Mouse (Mus musculus) adrenal gland (tissue): ENCODE data around the gene Pcsk4.

Source experiments
- intact Hi-C: fragments of 180-260 bp; cut with DNase I; formaldehyde crosslinking; loops from one replicate; pipeline ENCODE4 v1.15.1; 2025
- long read RNA-seq, 2 experiments: library from polyadenylated mRNA; unstranded; transcript quantifications; one replicate each; pipeline ENCODE4 v2.0.0; 2020; ENCODE audit warnings: borderline replicate concordance in 1 of 2; ENCODE audit not compliant: insufficient replicate concordance in 1 of 2

Gene Pcsk4
- long read RNA-seq, experiment 1, partial matches to known transcripts: 1 of 1 reads
- long read RNA-seq, experiment 1, other reads (novel, unspliced or antisense): 0 of 1 reads
- long read RNA-seq, experiment 2: 0 reads

- intact Hi-C loops: no loop called here
Measured at GRCm38 (mm10) chr10:80329273-80330081, at the start of gene Pcsk4, which contains the start of gene Reep6. TSS of gene Pcsk4 (minus strand) at chr10:80329498. TSS of gene Reep6 (plus strand) at chr10:80329953.

- intact Hi-C loops: loop anchor here (5.0 kb wide), 3 partner anchors 55 to 180 kb away; partner anchors contain the start of gene Tcf3
Measured at GRCm38 (mm10) chr10:80377716-80378115, 48.4 kb upstream of the Pcsk4 start.

GRCm38 (mm10) chr10:80376160-80376559 lies 46.9 kb upstream of the Pcsk4 start:
- intact Hi-C loops: loop anchor here (5.0 kb wide), 3 partner anchors 56 to 181 kb away; partner anchors contain the start of gene Tcf3

- intact Hi-C loops: loop anchor here (2.0 to 5.0 kb wide), 3 partner anchors 23 to 82 kb away; partner anchors contain the start of gene Rps15
Measured at GRCm38 (mm10) chr10:80374063-80374462, 44.8 kb upstream of the Pcsk4 start.

GRCm38 (mm10) chr10:80372706-80373105 lies 43.4 kb upstream of the Pcsk4 start:
- intact Hi-C loops: loop anchor here (5.0 kb wide), 2 partner anchors 35 to 80 kb away; partner anchors contain the start of gene Rps15

GRCm38 (mm10) chr10:80371983-80372382 lies 42.7 kb upstream of the Pcsk4 start:
- intact Hi-C loops: loop anchor here (5.0 kb wide), 2 partner anchors 35 to 80 kb away; partner anchors contain the start of gene Rps15

GRCm38 (mm10) chr10:80371411-80371966 lies 42.2 kb upstream of the Pcsk4 start:
- intact Hi-C loops: loop anchor here (5.0 kb wide), 2 partner anchors 34 to 79 kb away; partner anchors contain the start of gene Rps15

- intact Hi-C loops: loop anchor here (5.0 kb wide), 2 partner anchors 33 to 78 kb away; partner anchors contain the start of gene Rps15
Measured at GRCm38 (mm10) chr10:80369995-80370747, 40.9 kb upstream of the Pcsk4 start.

GRCm38 (mm10) chr10:80368392-80368791 lies 39.1 kb upstream of the Pcsk4 start:
- intact Hi-C loops: no loop called here

GRCm38 (mm10) chr10:80367954-80368353 lies 38.7 kb upstream of the Pcsk4 start:
- intact Hi-C loops: no loop called here

GRCm38 (mm10) chr10:80365736-80366135 lies 36.4 kb upstream of the Pcsk4 start:
- intact Hi-C loops: no loop called here

GRCm38 (mm10) chr10:80363734-80364133 lies 34.4 kb upstream of the Pcsk4 start:
- intact Hi-C loops: no loop called here

- intact Hi-C loops: no loop called here
Measured at GRCm38 (mm10) chr10:80357994-80358639, 28.8 kb upstream of the Pcsk4 start.

- intact Hi-C loops: no loop called here
Measured at GRCm38 (mm10) chr10:80357336-80357735, 28.0 kb upstream of the Pcsk4 start.

- intact Hi-C loops: no loop called here
Measured at GRCm38 (mm10) chr10:80356737-80357136, 27.4 kb upstream of the Pcsk4 start.

GRCm38 (mm10) chr10:80356001-80356682 lies 26.8 kb upstream of the Pcsk4 start, which contains the start of gene Plk5:
TSS of gene Plk5 (plus strand) at chr10:80356459.
- intact Hi-C loops: no loop called here

GRCm38 (mm10) chr10:80355431-80355830 lies 26.1 kb upstream of the Pcsk4 start:
- intact Hi-C loops: no loop called here

GRCm38 (mm10) chr10:80352727-80353126 lies 23.4 kb upstream of the Pcsk4 start:
- intact Hi-C loops: no loop called here

- intact Hi-C loops: loop anchor here (2.0 kb wide), 1 partner anchor 23 kb away; no protein-coding TSS in a partner anchor
Measured at GRCm38 (mm10) chr10:80351896-80352295, 22.6 kb upstream of the Pcsk4 start.

- intact Hi-C loops: loop anchor here (2.0 kb wide), 1 partner anchor 25 kb away; no protein-coding TSS in a partner anchor
Measured at GRCm38 (mm10) chr10:80350292-80350691, 21.0 kb upstream of the Pcsk4 start.
